Mouse (Mus musculus) midbrain, embryonic 12.5 days (tissue): ENCODE measurements around the gene Pitpnm2. TPM values are rescaled to one million over a fixed set of nuclear protein-coding genes. Genes with fewer than 3 reads are reported as not detected.

Source experiments
- ATAC-seq: fragments of 200-750 bp; cut with Nextera tagmentation; 2 replicates; pipeline ENCODE4 v1.8.0; 2017; ENCODE audit warnings: low read depth, moderate TSS enrichment, moderate library complexity; ENCODE audit not compliant: low FRiP score
- H3K27ac ChIP-seq: fragments of 300-500 bp; sonication (generic); replicated peaks from 2 replicates; pipeline ENCODE4 v1.5.1; 2016; ENCODE audit warnings: mild to moderate bottlenecking
- H3K27me3 ChIP-seq: fragments of 300-500 bp; sonication (generic); 2 replicates; pipeline ENCODE4 v1.6.1; 2016; ENCODE audit warnings: mild to moderate bottlenecking
- H3K36me3 ChIP-seq: fragments of 300-500 bp; sonication (generic); 2 replicates; pipeline ENCODE4 v1.6.1; 2016
- H3K4me1 ChIP-seq: fragments of 300-500 bp; sonication (generic); 2 replicates; pipeline ENCODE4 v1.6.1; 2016
- H3K4me2 ChIP-seq: fragments of 300-500 bp; sonication (generic); replicated peaks from 2 replicates; pipeline ENCODE4 v1.6.1; 2016; ENCODE audit warnings: mild to moderate bottlenecking, moderate library complexity
- H3K4me3 ChIP-seq: fragments of 300-500 bp; sonication (generic); 2 replicates; pipeline ENCODE4 v1.5.1; 2016; ENCODE audit warnings: mild to moderate bottlenecking
- H3K9ac ChIP-seq: fragments of 300-500 bp; sonication (generic); replicated peaks from 2 replicates; pipeline ENCODE4 v1.6.1; 2016; ENCODE audit warnings: mild to moderate bottlenecking, moderate library complexity
- H3K9me3 ChIP-seq: fragments of 300-500 bp; sonication (generic); 2 replicates; pipeline ENCODE4 v1.6.1; 2016; ENCODE audit warnings: mild to moderate bottlenecking
- WGBS: fragments of 180-500 bp; shearing (Covaris S2); methylation state at CpG from one replicate; pipeline ENCODE4 v1.1.7; 2016; 5-methylcytosine and 5-hydroxymethylcytosine counted together
- polyA plus RNA-seq: library from polyadenylated mRNA; unstranded; fragments of >200 nt; fragmentation: Nextera tagmentation; extraction: Ambion mirVana; gene quantifications from 2 replicates; pipeline ENCODE4 v1.2.1, GENCODE M21; 2016

The Pitpnm2 gene
- polyA plus RNA-seq, 1 experiment from 2014 or later: 7.2 TPM

- H3K4me3 ChIP-seq: no peak overlapping the region
- H3K27ac ChIP-seq: no peak overlapping the region
- H3K4me2 ChIP-seq: no peak overlapping the region
- H3K27me3 ChIP-seq: no peaks in the 10 kb centered on the region
- no peak overlapping the region for H3K9ac ChIP-seq
- WGBS: 91% methylated on average over 6 of the region's 6 CpGs
- no peaks in the 10 kb centered on the region for H3K36me3 ChIP-seq
- no peak for ATAC-seq
- H3K9me3 ChIP-seq: no peaks in the 10 kb centered on the region
- peaks cover 15% of the 10 kb centered on the region for H3K4me1 ChIP-seq
These were observed 33.2 kb downstream of the Pitpnm2 start for GRCm38 (mm10) chr5:124216403-124216802.

- Histone ChIP-seq H3K36me3 (no peaks in the 10 kb centered on the region), H3K4me2 (no peak overlapping the region), H3K4me1 (peaks cover 8% of the 10 kb centered on the region; the same call in 1 of the 2 replicates), H3K27ac (no peak overlapping the region), H3K4me3 (no peak overlapping the region), H3K9ac (no peak overlapping the region), H3K9me3 (no peaks in the 10 kb centered on the region), H3K27me3 (no peaks in the 10 kb centered on the region)
- no peak for ATAC-seq
- WGBS: 84% methylated on average over 10 of the region's 10 CpGs
These were observed 33.9 kb downstream of the Pitpnm2 start for GRCm38 (mm10) chr5:124215647-124216046.

DNA sequence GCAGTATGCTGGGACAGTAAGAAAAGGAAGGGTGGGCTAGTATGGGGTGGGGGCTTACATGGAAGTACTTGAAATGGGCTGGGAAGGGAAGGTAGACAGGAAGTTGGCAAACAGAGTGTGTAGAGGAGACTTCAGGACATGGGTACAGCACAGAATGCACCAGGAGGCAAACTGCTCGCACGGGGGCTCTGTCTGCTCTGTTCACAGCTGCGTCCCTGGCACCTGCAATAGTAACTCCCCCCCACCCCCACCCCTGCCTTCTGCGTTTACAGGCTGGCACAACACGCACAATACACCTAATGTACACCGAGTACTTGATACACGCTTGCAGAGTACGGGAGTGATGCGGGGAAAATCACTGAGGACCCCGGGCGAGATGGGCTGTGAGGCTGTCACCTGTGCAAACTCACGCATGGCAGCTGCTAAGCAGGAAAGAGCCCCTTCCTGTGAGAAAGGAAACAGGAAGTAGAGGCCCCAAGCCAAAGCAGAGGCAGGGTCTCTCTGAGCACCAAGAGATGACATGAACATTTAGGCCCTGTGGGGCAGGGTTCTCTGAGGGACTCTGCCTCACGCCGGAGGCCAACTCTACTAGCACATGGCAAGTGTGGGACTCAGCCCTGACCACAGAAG lies 34.9 kb downstream of the Pitpnm2 start:
- no peak for ATAC-seq
- Histone ChIP-seq H3K27me3 (no peaks in the 10 kb centered on the region), H3K9me3 (no peaks in the 10 kb centered on the region), H3K4me3 (no peak overlapping the region), H3K27ac (no peak overlapping the region), H3K36me3 (no peaks in the 10 kb centered on the region), H3K4me2 (no peak overlapping the region), H3K4me1 (peaks cover 9% of the 10 kb centered on the region), H3K9ac (no peak overlapping the region)
- 86% methylated on average over 14 of the region's 14 CpGs for WGBS

DNA sequence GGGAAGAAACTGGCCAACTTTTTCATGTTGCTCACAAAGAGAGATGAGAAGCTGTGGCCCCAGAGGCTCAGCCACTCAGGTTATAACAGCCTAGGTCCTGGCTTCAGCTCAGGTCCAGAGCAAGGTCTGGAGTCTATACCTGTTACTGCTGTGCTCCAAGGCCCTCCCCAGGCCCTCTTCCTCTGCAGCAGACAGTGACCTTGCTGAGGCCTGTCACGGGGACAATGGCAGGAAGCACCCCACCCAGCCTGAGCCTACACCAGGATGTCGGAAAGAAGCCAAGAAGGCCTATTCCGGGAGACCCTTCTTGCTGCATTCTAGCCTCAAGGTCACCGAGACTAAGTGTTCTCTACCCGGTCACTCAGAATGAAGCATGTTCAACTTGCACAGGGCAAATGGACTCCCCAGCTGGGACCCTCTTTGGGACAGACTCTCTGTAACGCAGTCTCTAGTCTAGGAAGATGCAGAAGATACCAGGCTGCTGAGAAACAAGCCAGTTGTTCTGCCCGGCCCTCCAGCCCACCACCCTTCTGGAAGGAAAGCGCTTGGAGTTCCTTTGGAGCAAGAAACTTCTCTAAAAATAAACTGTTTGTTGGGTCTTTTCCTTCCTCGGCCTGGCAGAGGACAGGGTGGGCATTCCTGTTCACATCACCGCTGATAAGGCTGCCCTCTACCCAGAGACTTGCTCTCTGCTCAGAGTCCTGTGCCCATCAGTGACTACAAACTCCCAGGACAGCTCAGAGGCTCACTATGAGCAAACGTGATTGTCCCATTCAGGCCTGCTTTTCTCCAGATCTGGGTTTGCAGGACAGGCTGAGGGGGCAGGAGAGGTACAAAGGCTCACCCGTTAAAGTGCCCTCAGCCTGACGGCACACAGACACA lies 35.7 kb downstream of the Pitpnm2 start:
- no peak overlapping the region for H3K4me2 ChIP-seq
- no peak overlapping the region for H3K9ac ChIP-seq
- H3K9me3 ChIP-seq: no peaks in the 10 kb centered on the region
- no peak for ATAC-seq
- H3K27ac ChIP-seq: no peak overlapping the region; the same call in 1 of the 2 replicates
- peaks cover 10% of the 10 kb centered on the region for H3K4me1 ChIP-seq
- H3K36me3 ChIP-seq: no peaks in the 10 kb centered on the region
- H3K4me3 ChIP-seq: no peak overlapping the region
- 82% methylated on average over 13 of the region's 13 CpGs for WGBS
- H3K27me3 ChIP-seq: no peaks in the 10 kb centered on the region

GRCm38 (mm10) chr5:124211669-124212068 lies 37.9 kb downstream of the Pitpnm2 start:
- Histone ChIP-seq H3K9ac (no peak overlapping the region), H3K4me1 (peaks cover 15% of the 10 kb centered on the region), H3K27me3 (no peaks in the 10 kb centered on the region), H3K4me2 (no peak overlapping the region), H3K4me3 (no peak overlapping the region), H3K27ac (no peak overlapping the region), H3K36me3 (no peaks in the 10 kb centered on the region), H3K9me3 (no peaks in the 10 kb centered on the region)
- WGBS: 86% methylated on average over 2 of the region's 2 CpGs
- ATAC-seq: no peak

DNA sequence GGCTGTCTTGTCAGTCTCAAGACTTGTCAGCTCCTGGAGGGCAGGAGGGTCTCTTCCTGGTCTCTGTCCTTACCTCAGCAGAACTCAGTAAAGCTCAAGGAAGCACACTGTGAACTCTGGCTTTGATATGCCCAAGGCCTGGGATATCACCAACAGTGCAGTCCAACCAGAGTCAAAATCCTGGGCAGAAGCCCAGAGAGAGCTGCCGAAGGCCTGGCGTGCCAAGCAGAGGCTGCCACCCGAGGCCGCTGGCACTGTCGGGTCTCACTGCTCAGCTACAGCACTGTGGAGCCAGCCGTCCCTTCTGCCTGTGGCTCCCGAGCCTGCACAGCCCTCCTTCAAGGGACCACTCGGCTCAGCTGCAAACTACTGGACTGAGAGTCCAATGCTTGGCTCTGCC lies 38.3 kb downstream of the Pitpnm2 start:
- no peaks in the 10 kb centered on the region for H3K27me3 ChIP-seq
- H3K4me3 ChIP-seq: no peak overlapping the region
- no peak overlapping the region for H3K4me2 ChIP-seq
- no peak overlapping the region for H3K27ac ChIP-seq
- 90% methylated on average over 8 of the region's 8 CpGs for WGBS
- no peaks in the 10 kb centered on the region for H3K9me3 ChIP-seq
- no peaks in the 10 kb centered on the region for H3K36me3 ChIP-seq
- no peak overlapping the region for H3K9ac ChIP-seq
- H3K4me1 ChIP-seq: peaks cover 20% of the 10 kb centered on the region
- ATAC-seq: no peak

DNA sequence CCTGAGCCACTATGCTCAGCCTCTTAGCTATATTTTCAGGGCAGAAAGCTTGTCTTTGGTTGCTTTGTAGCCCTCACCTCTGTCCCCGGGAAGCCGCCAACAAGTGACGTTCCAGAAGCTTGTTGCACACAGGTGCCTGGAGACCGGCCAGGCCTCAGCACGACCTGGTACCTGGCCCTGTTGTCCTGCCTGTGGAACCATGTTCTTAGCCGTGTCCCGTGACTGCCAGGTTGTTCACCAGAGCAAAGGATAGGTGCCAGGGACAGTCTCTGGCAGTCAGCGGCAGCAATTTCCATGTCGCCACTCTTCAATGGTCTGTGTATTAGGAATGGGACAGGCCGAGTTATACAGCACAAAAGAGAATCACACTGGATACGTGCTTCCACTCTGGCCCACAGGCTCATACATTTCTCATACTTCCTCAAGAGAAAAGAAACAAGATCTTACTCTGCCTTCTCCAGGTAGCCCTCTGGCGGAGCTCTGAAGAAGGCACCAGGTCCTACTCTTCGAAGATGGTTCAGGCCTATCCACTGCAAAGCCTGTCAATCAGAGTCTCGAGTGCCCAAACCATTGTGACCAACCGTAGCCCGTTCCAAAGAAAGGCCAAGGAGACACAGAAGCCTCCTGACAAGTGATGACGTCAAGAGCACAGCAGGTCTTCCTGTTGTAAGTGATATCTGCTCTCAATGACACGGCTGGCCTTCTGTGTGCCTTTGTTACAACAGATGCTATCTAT lies 39.1 kb downstream of the Pitpnm2 start:
- Histone ChIP-seq H3K27me3 (no peaks in the 10 kb centered on the region), H3K9me3 (no peaks in the 10 kb centered on the region), H3K4me1 (peaks cover 25% of the 10 kb centered on the region), H3K4me3 (no peak overlapping the region), H3K4me2 (no peak overlapping the region), H3K27ac (no peak overlapping the region), H3K36me3 (no peaks in the 10 kb centered on the region), H3K9ac (no peak overlapping the region)
- WGBS: 76% methylated on average over 18 of the region's 18 CpGs
- ATAC-seq: no peak

- 68% methylated on average over 6 of the region's 6 CpGs for WGBS
- Histone ChIP-seq H3K27me3 (no peaks in the 10 kb centered on the region), H3K9me3 (no peaks in the 10 kb centered on the region), H3K27ac (no peak overlapping the region), H3K4me2 (no peak overlapping the region), H3K4me3 (no peak overlapping the region), H3K4me1 (peaks cover 25% of the 10 kb centered on the region), H3K36me3 (no peaks in the 10 kb centered on the region), H3K9ac (no peak overlapping the region)
- no peak for ATAC-seq
These were observed 39.7 kb downstream of the Pitpnm2 start for GRCm38 (mm10) chr5:124209850-124210249.

- Histone ChIP-seq H3K27me3 (no peaks in the 10 kb centered on the region), H3K9me3 (no peaks in the 10 kb centered on the region), H3K4me2 (no peak overlapping the region), H3K27ac (no peak overlapping the region), H3K4me3 (no peak overlapping the region), H3K9ac (no peak overlapping the region), H3K36me3 (no peaks in the 10 kb centered on the region), H3K4me1 (peaks cover 25% of the 10 kb centered on the region)
- ATAC-seq: no peak
- 70% methylated on average over 8 of the region's 8 CpGs for WGBS
These were observed 41.5 kb downstream of the Pitpnm2 start for GRCm38 (mm10) chr5:124208030-124208429.

- H3K27ac ChIP-seq: no peak overlapping the region
These were observed 43.0 kb downstream of the Pitpnm2 start for GRCm38 (mm10) chr5:124206481-124207038.

GRCm38 (mm10) chr5:124205809-124206380 lies 43.7 kb downstream of the Pitpnm2 start:
- Histone ChIP-seq H3K27me3 (no peaks in the 10 kb centered on the region; the same call in 1 of the 2 replicates), H3K4me2 (no peak overlapping the region), H3K4me1 (peaks cover 25% of the 10 kb centered on the region), H3K4me3 (no peak overlapping the region), H3K9ac (no peak overlapping the region), H3K27ac (no peak overlapping the region), H3K9me3 (no peaks in the 10 kb centered on the region), H3K36me3 (no peaks in the 10 kb centered on the region)
- no peak for ATAC-seq
- 67% methylated on average over 5 of the region's 5 CpGs for WGBS

More at GRCm38 (mm10) chr5:124206481-124207038, 43.0 kb downstream of the Pitpnm2 start:
- 54% methylated on average over 13 of the region's 13 CpGs for WGBS
- no peaks in the 10 kb centered on the region; the same call in 1 of the 2 replicates for H3K27me3 ChIP-seq
- no peak overlapping the region for H3K9ac ChIP-seq
- H3K36me3 ChIP-seq: no peaks in the 10 kb centered on the region
- no peak overlapping the region for H3K4me2 ChIP-seq
- H3K9me3 ChIP-seq: no peaks in the 10 kb centered on the region
- H3K4me1 ChIP-seq: peaks cover 25% of the 10 kb centered on the region
- peak; percentile 58 for ATAC-seq
- H3K4me3 ChIP-seq: no peak overlapping the region
